Comparison of ENCODE assay signal across 10 mouse cellular contexts in the genomic region with DNA sequence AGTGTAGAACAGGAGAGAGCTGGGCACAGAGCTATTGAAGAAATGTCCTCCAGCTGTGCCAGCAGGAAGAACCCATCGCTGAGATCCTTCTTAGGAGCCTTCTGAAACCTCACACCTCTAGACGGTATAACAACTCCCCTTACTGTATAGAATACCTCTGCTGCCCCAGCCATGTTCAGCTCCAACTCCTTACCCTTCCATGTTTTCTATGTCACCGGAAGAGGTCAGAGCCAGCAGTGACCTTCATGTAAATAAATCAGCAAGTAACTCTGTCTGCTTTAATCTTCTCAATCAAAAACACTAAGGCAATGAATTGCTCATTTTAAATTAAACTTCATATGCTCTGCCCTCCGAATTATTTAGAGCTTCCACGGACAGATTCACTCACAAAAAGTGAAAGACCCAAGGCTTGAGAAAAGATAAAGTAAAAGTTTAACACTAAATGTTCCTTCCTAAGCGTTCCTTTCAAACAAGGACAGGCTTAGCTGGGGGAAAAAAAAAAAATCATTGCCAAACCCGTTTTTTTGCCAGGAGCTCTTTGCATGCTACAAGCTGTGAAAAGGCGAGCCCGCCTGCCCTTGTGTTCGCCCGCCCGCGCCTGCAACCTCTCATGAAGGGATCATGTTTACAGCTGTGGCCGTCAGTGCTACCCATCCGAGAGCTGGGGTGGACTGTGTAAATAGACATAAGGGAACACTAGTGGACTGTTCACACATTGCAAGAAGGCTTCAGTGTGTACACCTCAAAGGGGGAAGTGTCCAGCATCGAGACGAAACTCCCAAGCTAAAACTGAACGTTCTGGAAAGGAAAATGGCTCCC. TPM values are rescaled to one million over a fixed set of nuclear protein-coding genes. Genes with fewer than 3 reads are reported as not detected.
DNase-seq lines count a peak whose midpoint lies in the region; ATAC-seq and TF ChIP-seq lines count a peak whose summit lies in the region.
"Had no signal": no experiment of that assay in that cellular context is flagged by ENCODE, and none has a peak within 500 bp of the region (broad histone marks: within the 10 kb centered on the region; RNA-seq: fewer than 3 reads in every experiment).

No protein-coding gene starts in this region.

- H3K27ac ChIP-seq in hindbrain, embryonic 10.5 days: no peak overlapping the region
- no peak overlapping the region for H3K27ac ChIP-seq in hindbrain, embryonic 14.5 days
- H3K27ac ChIP-seq in intestine, embryonic 15.5 days: no peak overlapping the region
- H3K27ac ChIP-seq in liver, embryonic 15.5 days (replicated peaks): no peak overlapping the region
- H3K27ac ChIP-seq: neural tube, embryonic 13.5 days had no signal

- ATAC-seq in hindbrain, embryonic 14.5 days (ENCODE audit: low FRiP score): no peak
- no peak for ATAC-seq in intestine, embryonic 15.5 days
- peak; percentile 47; the same call in 1 of the 2 replicates for ATAC-seq in liver, embryonic 15.5 days (ENCODE audit: insufficient read depth)

- no peak overlapping the region for H3K9ac ChIP-seq in hindbrain, embryonic 14.5 days
- H3K9ac ChIP-seq in intestine, embryonic 15.5 days: no peak overlapping the region
- no peak overlapping the region for H3K9ac ChIP-seq in liver, embryonic 15.5 days
- H3K9ac ChIP-seq: neural tube, embryonic 13.5 days had no signal

- no peaks in the 10 kb centered on the region for H3K9me3 ChIP-seq in hindbrain, embryonic 10.5 days
- H3K9me3 ChIP-seq in hindbrain, embryonic 14.5 days (ENCODE audit: control insufficient read depth, low read length): no peaks in the 10 kb centered on the region
- no peaks in the 10 kb centered on the region for H3K9me3 ChIP-seq in intestine, embryonic 15.5 days
- H3K9me3 ChIP-seq in liver, embryonic 15.5 days (replicated peaks): no peaks in the 10 kb centered on the region
- H3K9me3 ChIP-seq: neural tube, embryonic 13.5 days had no signal

- 53% methylated on average over 18 of the region's 18 CpGs for WGBS in hindbrain, embryonic 10.5 days
- 49% methylated on average over 18 of the region's 18 CpGs for WGBS in hindbrain, embryonic 14.5 days
- 26% methylated on average over 18 of the region's 18 CpGs for WGBS in intestine, embryonic 15.5 days
- 49% methylated on average over 18 of the region's 18 CpGs for WGBS in liver, embryonic 15.5 days (ENCODE audit: insufficient replicate concordance)

- TF ChIP-seq CTCF in brain, embryonic 14.5 days (IDR thresholded peaks at IDR 0.05; ENCODE audit: borderline replicate concordance, extremely low read depth, insufficient read depth, insufficient read length): no peak

- H3K4me2 ChIP-seq in hindbrain, embryonic 14.5 days (replicated peaks): no peak overlapping the region
- H3K4me2 ChIP-seq in intestine, embryonic 15.5 days (replicated peaks): peak overlapping the region; percentile 36
- H3K4me2 ChIP-seq in liver, embryonic 15.5 days: peak overlapping the region; percentile 32
- H3K4me2 ChIP-seq: neural tube, embryonic 13.5 days had no signal

- peak; percentile 25 for DNase-seq in hindbrain, embryonic 10.5 days (ENCODE audit: low spot score)
- DNase-seq in hindbrain, embryonic 14.5 days (ENCODE audit: low spot score): no peak
- peak; percentile 53 for DNase-seq in brain, embryonic 14.5 days (ENCODE audit: low read depth)
- DNase-seq in heart, postnatal 25 days (ENCODE audit: low spot score): no peak
- no peak for DNase-seq in spleen, adult 12 weeks (ENCODE audit: low spot score)
- DNase-seq in right cerebral cortex, postnatal 14 days: no peak

- no peak overlapping the region for H3K4me3 ChIP-seq in hindbrain, embryonic 10.5 days
- H3K4me3 ChIP-seq in hindbrain, embryonic 14.5 days (replicated peaks; ENCODE audit: low read length): no peak overlapping the region
- no peak overlapping the region for H3K4me3 ChIP-seq in intestine, embryonic 15.5 days (replicated peaks)
- no peak overlapping the region for H3K4me3 ChIP-seq in liver, embryonic 15.5 days (replicated peaks)
- H3K4me3 ChIP-seq: neural tube, embryonic 13.5 days had no signal

- H3K27me3 ChIP-seq in hindbrain, embryonic 10.5 days (ENCODE audit: insufficient read depth, poor library complexity, severe bottlenecking): 0 out of 2 replicates have a peak, but pooled peaks cover 5% of the 10 kb centered on the region
- H3K27me3 ChIP-seq in hindbrain, embryonic 14.5 days (ENCODE audit: control insufficient read depth, insufficient read depth, low read length): no peaks in the 10 kb centered on the region
- no peaks in the 10 kb centered on the region for H3K27me3 ChIP-seq in intestine, embryonic 15.5 days (replicated peaks)
- peaks cover 39% of the 10 kb centered on the region for H3K27me3 ChIP-seq in liver, embryonic 15.5 days
- H3K27me3 ChIP-seq: neural tube, embryonic 13.5 days had no signal

- TF ChIP-seq POLR2A in brain, embryonic 14.5 days (IDR thresholded peaks at IDR 0.05; ENCODE audit: borderline replicate concordance, extremely low read depth, insufficient read depth, insufficient read length, poor library complexity, severe bottlenecking): no peak

- no peaks in the 10 kb centered on the region for H3K36me3 ChIP-seq in hindbrain, embryonic 10.5 days
- no peaks in the 10 kb centered on the region for H3K36me3 ChIP-seq in hindbrain, embryonic 14.5 days (replicated peaks; ENCODE audit: control insufficient read depth, insufficient read depth)
- no peaks in the 10 kb centered on the region for H3K36me3 ChIP-seq in intestine, embryonic 15.5 days
- H3K36me3 ChIP-seq in liver, embryonic 15.5 days (replicated peaks): no peaks in the 10 kb centered on the region
- H3K36me3 ChIP-seq: neural tube, embryonic 13.5 days had no signal

- peaks cover 24% of the 10 kb centered on the region for H3K4me1 ChIP-seq in hindbrain, embryonic 10.5 days (replicated peaks)
- H3K4me1 ChIP-seq in hindbrain, embryonic 14.5 days (replicated peaks; ENCODE audit: control insufficient read depth, insufficient read depth, low read length): peaks cover 12% of the 10 kb centered on the region; the same call in 1 of the 2 replicates
- H3K4me1 ChIP-seq in intestine, embryonic 15.5 days (replicated peaks): peaks cover 8% of the 10 kb centered on the region; the same call in 1 of the 2 replicates
- 0 out of 2 replicates have a peak, but pooled peaks cover 8% of the 10 kb centered on the region for H3K4me1 ChIP-seq in liver, embryonic 15.5 days (replicated peaks)

- intact Hi-C loops in heart, postnatal 25 days (cut with DNase I): loop anchor here (10.0 kb wide), 1 partner anchor 652 kb away; no protein-coding TSS in a partner anchor

RNA-seq across cellular contexts. Expression of a gene that starts 0.7 kb away (rescaled TPM):
- 0.24 and 0.50 TPM in 2 replicates for polyA plus RNA-seq in hindbrain, embryonic 10.5 days (2016; fragmentation: Nextera tagmentation; extraction: Ambion mirVana)
- 0.33 and 0.41 TPM in 2 replicates for polyA plus RNA-seq in hindbrain, embryonic 14.5 days (2014; fragmentation: Nextera tagmentation; extraction: Ambion mirVana)
- 0.25 and 0.36 TPM in 2 replicates for polyA plus RNA-seq in brain, embryonic 14.5 days (2012; rRNA removed)
- 0.24 TPM in 1 of 2 replicates, not detected in the other for polyA plus RNA-seq in intestine, embryonic 15.5 days (2015; fragmentation: Nextera tagmentation; extraction: Ambion mirVana)
- polyA plus RNA-seq in liver, embryonic 15.5 days (2015; fragmentation: Nextera tagmentation; extraction: Ambion mirVana): 0.10 TPM in 1 of 2 replicates, not detected in the other
- not detected for total RNA-seq in heart, postnatal 25 days (2021)
- polyA plus RNA-seq: heart, postnatal 0 days had no signal

RNA-seq across cellular contexts. Expression of a gene that starts 29.1 kb away (rescaled TPM):
- 22.0 and 27.1 TPM in 2 replicates for polyA plus RNA-seq in hindbrain, embryonic 10.5 days (2016; fragmentation: Nextera tagmentation; extraction: Ambion mirVana)
- polyA plus RNA-seq in hindbrain, embryonic 14.5 days (2014; fragmentation: Nextera tagmentation; extraction: Ambion mirVana): 8.2 and 8.8 TPM in 2 replicates
- polyA plus RNA-seq in brain, embryonic 14.5 days (2012; rRNA removed): 12.1 and 17.7 TPM in 2 replicates
- polyA plus RNA-seq in intestine, embryonic 15.5 days (2015; fragmentation: Nextera tagmentation; extraction: Ambion mirVana): 11.5 and 14.7 TPM in 2 replicates
- 4.4 and 4.9 TPM in 2 replicates for polyA plus RNA-seq in liver, embryonic 15.5 days (2015; fragmentation: Nextera tagmentation; extraction: Ambion mirVana)
- 1 to 10 TPM in 1 of 2 experiments, under 1 TPM in 1; 0.91 to 1.2 TPM for total RNA-seq in heart, postnatal 25 days (2021)

RNA-seq across cellular contexts. Expression of a gene that starts 29.2 kb away (rescaled TPM):
- 12.6 and 18.0 TPM in 2 replicates for polyA plus RNA-seq in hindbrain, embryonic 10.5 days (2016; fragmentation: Nextera tagmentation; extraction: Ambion mirVana)
- 30.5 and 38.9 TPM in 2 replicates for polyA plus RNA-seq in hindbrain, embryonic 14.5 days (2014; fragmentation: Nextera tagmentation; extraction: Ambion mirVana)
- polyA plus RNA-seq in brain, embryonic 14.5 days (2012; rRNA removed): 17.0 and 17.6 TPM in 2 replicates
- 6.7 and 8.2 TPM in 2 replicates for polyA plus RNA-seq in intestine, embryonic 15.5 days (2015; fragmentation: Nextera tagmentation; extraction: Ambion mirVana)
- polyA plus RNA-seq in liver, embryonic 15.5 days (2015; fragmentation: Nextera tagmentation; extraction: Ambion mirVana): 0.89 and 0.91 TPM in 2 replicates
- 1 to 10 TPM; 4.4 to 5.0 TPM for total RNA-seq in heart, postnatal 25 days (2021)

Comparison
In these comparisons a context has a peak if more than half of its experiments do, and no peak if none do; other contexts are left out.
1. DNase-seq: peak in hindbrain, embryonic 10.5 days (single experiment) and brain, embryonic 14.5 days (single experiment); none in hindbrain, embryonic 14.5 days (single experiment), heart, postnatal 25 days (single experiment), spleen, adult 12 weeks (single experiment) and right cerebral cortex, postnatal 14 days (single experiment).